Mouse (Mus musculus) heart, adult 2 months (tissue): ENCODE results near the gene Elovl6.

Experiments used
- CTCF ChIP-seq: fragments of 200-600 bp; IDR thresholded peaks from 2 replicates; pipeline ENCODE4 v1.8.1; 2022; ENCODE audit warnings: antibody characterized with exemption, mild to moderate bottlenecking, moderate library complexity
- EP300 ChIP-seq: fragments of 200-500 bp; IDR thresholded peaks from 2 replicates; pipeline ENCODE4 v1.6.1; 2011; ENCODE audit warnings: low read depth, low read length, control low read depth; ENCODE audit not compliant: insufficient read depth
- POLR2A ChIP-seq: fragments of 200-500 bp; IDR thresholded peaks from 2 replicates; pipeline ENCODE4 v1.6.1; 2011; ENCODE audit warnings: mild to moderate bottlenecking, low read depth, low read length, control low read depth; ENCODE audit not compliant: insufficient read depth

DNA sequence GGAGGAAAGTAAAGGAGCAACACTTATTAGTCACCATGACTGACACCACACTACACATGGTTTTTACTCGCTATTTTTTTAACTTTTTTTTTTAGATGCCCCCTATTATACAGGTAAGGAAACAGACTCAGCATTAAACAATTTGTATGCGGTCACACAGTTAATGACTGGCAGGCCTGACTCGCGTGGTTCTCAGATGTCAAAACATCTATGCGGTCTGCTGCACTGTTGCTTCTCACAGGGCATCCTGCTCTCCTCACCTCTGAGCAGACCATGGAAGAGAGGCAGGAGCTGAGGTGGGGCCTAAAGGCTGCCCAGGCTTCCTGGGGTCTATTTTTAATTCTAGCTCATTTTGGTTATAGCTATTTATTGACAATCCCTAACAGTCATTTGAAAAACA lies 155.3 kb downstream of the Elovl6 start:
- TF ChIP-seq CTCF, result no peak
- TF ChIP-seq POLR2A, result no peak
- TF ChIP-seq EP300, result no peak
